Mouse (Mus musculus): ENCODE results near the gene Sgsm1. TPM values are rescaled to one million over a fixed set of nuclear protein-coding genes. Genes with fewer than 3 reads are reported as not detected.

The Sgsm1 gene
- polyA plus RNA-seq, 1 experiment from 2014 or later: 0.57 TPM

DNA sequence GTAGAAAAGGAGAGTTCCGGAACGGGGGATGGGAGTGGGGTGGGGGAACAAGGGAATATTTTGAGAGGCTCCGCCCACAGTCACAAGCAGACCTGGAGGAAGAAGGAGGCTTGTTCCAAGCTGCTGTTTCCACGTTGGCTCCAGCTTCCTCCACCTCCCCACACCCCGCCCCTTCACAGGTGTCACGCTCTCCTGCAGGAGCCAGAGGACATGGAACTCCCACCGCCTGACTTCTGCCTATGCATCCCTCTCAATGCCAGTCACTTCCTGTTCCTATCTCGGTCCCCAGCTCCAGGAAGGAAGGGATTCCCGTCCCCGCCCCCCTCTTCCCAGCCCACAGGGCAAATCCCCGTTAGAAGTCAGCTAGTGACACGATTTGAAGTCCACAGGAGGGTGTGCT is 12.5 kb downstream of the Sgsm1 start:
- Histone ChIP-seq H3K4me3 (ENCODE audit: control insufficient read depth in 1 of 2, insufficient read depth in 1 of 2, low read depth in 1 of 2, low read length in 2 of 2) (no peak overlapping the region), H3K27ac (replicated peaks in 1 of 2; ENCODE audit: control insufficient read depth in 1 of 2, insufficient read depth in 1 of 2, low read depth in 2 of 2, low read length in 2 of 2) (no peak overlapping the region), H3K36me3 (ENCODE audit: control insufficient read depth, insufficient read depth, low read length) (no peaks in the 10 kb centered on the region), H3K4me1 (ENCODE audit: control insufficient read depth in 2 of 2, insufficient read depth in 2 of 2, low read length in 2 of 2) (no peaks in the 10 kb centered on the region), H3K27me3 (ENCODE audit: control insufficient read depth, insufficient read depth, low read length) (peaks cover 40% of the 10 kb centered on the region), H3K9ac (ENCODE audit: low read length) (no peak overlapping the region), H3K4me2 (ENCODE audit: low read length) (no peak overlapping the region; the same call in 1 of the 2 replicates), H3K9me3 (ENCODE audit: control insufficient read depth, low read length) (no peaks in the 10 kb centered on the region)
- ATAC-seq (ENCODE audit: insufficient number of reproducible peaks, insufficient read depth, low FRiP score, low read depth): no peak
- WGBS: 12% methylated on average over 11 of the region's 12 CpGs

DNA sequence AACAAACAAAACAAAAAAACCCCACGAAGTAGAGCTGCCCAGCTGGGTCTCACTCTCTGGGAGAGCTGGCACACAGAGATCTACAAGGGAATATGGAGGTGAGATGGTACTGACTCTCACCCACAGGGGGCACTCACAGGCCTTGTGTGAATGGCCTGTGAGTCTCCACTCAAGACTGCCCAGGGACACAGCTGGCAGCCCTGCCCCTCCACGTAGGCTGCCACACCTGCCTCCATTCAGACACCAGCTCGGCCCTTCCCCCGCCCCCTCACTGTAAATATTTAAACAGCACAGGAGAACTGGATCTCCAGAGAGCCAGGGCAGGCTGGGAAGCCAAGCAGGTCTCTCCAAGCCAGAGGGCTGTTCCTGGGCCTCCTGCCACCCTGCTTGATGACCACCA is 14.8 kb downstream of the Sgsm1 start:
- Histone ChIP-seq H3K27me3 (ENCODE audit: control insufficient read depth, insufficient read depth, low read length) (peaks cover 34% of the 10 kb centered on the region), H3K27ac (replicated peaks in 1 of 2; ENCODE audit: control insufficient read depth in 1 of 2, insufficient read depth in 1 of 2, low read depth in 2 of 2, low read length in 2 of 2) (no peak overlapping the region), H3K9ac (ENCODE audit: low read length) (no peak overlapping the region), H3K4me2 (ENCODE audit: low read length) (no peak overlapping the region), H3K4me1 (ENCODE audit: control insufficient read depth in 2 of 2, insufficient read depth in 2 of 2, low read length in 2 of 2) (no peaks in the 10 kb centered on the region), H3K36me3 (ENCODE audit: control insufficient read depth, insufficient read depth, low read length) (no peaks in the 10 kb centered on the region), H3K9me3 (ENCODE audit: control insufficient read depth, low read length) (no peaks in the 10 kb centered on the region), H3K4me3 (ENCODE audit: control insufficient read depth in 1 of 2, insufficient read depth in 1 of 2, low read depth in 1 of 2, low read length in 2 of 2) (no peak overlapping the region)
- WGBS: 49% methylated on average over 4 of the region's 4 CpGs
- no peak for ATAC-seq (ENCODE audit: insufficient number of reproducible peaks, insufficient read depth, low FRiP score, low read depth)

DNA sequence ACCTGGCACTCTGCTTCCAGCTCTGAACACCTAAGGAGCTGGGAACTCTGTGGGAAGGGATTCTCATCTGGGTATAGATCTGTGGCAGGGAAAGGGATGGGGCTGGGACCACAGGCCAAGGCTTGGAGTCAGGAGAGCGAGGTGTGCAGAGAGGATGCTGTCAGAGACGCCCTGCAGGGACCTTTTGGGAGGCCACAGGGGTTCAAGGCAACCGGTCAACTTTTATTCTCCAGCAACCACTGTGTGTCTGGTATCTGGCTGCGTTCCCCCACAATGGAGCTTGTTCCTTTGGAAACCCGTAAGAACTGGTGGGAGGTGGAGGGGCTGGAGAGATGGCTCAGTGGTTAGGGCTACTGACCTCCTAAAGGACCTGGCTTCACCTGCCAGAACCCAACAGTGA is 16.0 kb downstream of the Sgsm1 start:
- Histone ChIP-seq H3K4me3 (ENCODE audit: control insufficient read depth in 1 of 2, insufficient read depth in 1 of 2, low read depth in 1 of 2, low read length in 2 of 2) (no peak overlapping the region), H3K36me3 (ENCODE audit: control insufficient read depth, insufficient read depth, low read length) (no peaks in the 10 kb centered on the region), H3K4me1 (ENCODE audit: control insufficient read depth in 2 of 2, insufficient read depth in 2 of 2, low read length in 2 of 2) (no peaks in the 10 kb centered on the region), H3K27ac (replicated peaks in 1 of 2; ENCODE audit: control insufficient read depth in 1 of 2, insufficient read depth in 1 of 2, low read depth in 2 of 2, low read length in 2 of 2) (no peak overlapping the region), H3K9ac (ENCODE audit: low read length) (no peak overlapping the region), H3K9me3 (ENCODE audit: control insufficient read depth, low read length) (no peaks in the 10 kb centered on the region), H3K4me2 (ENCODE audit: low read length) (no peak overlapping the region), H3K27me3 (ENCODE audit: control insufficient read depth, insufficient read depth, low read length) (peaks cover 44% of the 10 kb centered on the region)
- 77% methylated on average over 5 of the region's 5 CpGs for WGBS
- no peak for ATAC-seq (ENCODE audit: insufficient number of reproducible peaks, insufficient read depth, low FRiP score, low read depth)

DNA sequence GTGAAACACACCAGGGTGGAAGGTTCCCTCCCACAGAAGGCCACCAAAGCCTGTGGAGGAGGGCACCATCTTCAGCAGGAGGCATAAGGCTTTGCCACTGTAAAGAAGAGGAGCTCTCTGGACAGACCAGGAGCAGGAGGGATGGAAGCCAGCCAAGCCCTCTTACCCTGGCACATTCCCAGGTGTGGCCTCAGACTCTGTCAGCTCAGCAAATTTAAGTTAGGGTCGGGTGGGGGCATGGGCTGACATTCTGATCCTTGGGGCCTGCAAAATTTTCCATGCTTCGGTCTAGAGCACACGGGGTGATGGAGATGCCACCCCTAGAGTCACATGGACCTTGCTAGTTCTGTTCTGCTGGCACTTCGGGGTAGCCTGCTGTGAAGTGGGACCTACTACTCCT is 17.1 kb downstream of the Sgsm1 start:
- no peaks in the 10 kb centered on the region for H3K4me1 ChIP-seq (ENCODE audit: control insufficient read depth in 2 of 2, insufficient read depth in 2 of 2, low read length in 2 of 2)
- no peaks in the 10 kb centered on the region for H3K9me3 ChIP-seq (ENCODE audit: control insufficient read depth, low read length)
- no peak overlapping the region for H3K9ac ChIP-seq (ENCODE audit: low read length)
- no peak overlapping the region for H3K4me3 ChIP-seq (ENCODE audit: control insufficient read depth in 1 of 2, insufficient read depth in 1 of 2, low read depth in 1 of 2, low read length in 2 of 2)
- peaks cover 44% of the 10 kb centered on the region for H3K27me3 ChIP-seq (ENCODE audit: control insufficient read depth, insufficient read depth, low read length)
- 66% methylated on average over 4 of the region's 4 CpGs for whole genome bisulfite sequencing
- H3K27ac ChIP-seq (replicated peaks in 1 of 2; ENCODE audit: control insufficient read depth in 1 of 2, insufficient read depth in 1 of 2, low read depth in 2 of 2, low read length in 2 of 2): no peak overlapping the region
- H3K36me3 ChIP-seq (ENCODE audit: control insufficient read depth, insufficient read depth, low read length): no peaks in the 10 kb centered on the region
- ATAC-seq (ENCODE audit: insufficient number of reproducible peaks, insufficient read depth, low FRiP score, low read depth): no peak
- no peak overlapping the region for H3K4me2 ChIP-seq (ENCODE audit: low read length)

- Histone ChIP-seq H3K9ac (ENCODE audit: low read length) (no peak overlapping the region), H3K4me1 (ENCODE audit: control insufficient read depth in 2 of 2, insufficient read depth in 2 of 2, low read length in 2 of 2) (no peaks in the 10 kb centered on the region), H3K27ac (replicated peaks in 1 of 2; ENCODE audit: control insufficient read depth in 1 of 2, insufficient read depth in 1 of 2, low read depth in 2 of 2, low read length in 2 of 2) (no peak overlapping the region), H3K36me3 (ENCODE audit: control insufficient read depth, insufficient read depth, low read length) (no peaks in the 10 kb centered on the region), H3K27me3 (ENCODE audit: control insufficient read depth, insufficient read depth, low read length) (peaks cover 44% of the 10 kb centered on the region), H3K4me3 (ENCODE audit: control insufficient read depth in 1 of 2, insufficient read depth in 1 of 2, low read depth in 1 of 2, low read length in 2 of 2) (no peak overlapping the region), H3K9me3 (ENCODE audit: control insufficient read depth, low read length) (no peaks in the 10 kb centered on the region), H3K4me2 (ENCODE audit: low read length) (no peak overlapping the region)
- ATAC-seq (ENCODE audit: insufficient number of reproducible peaks, insufficient read depth, low FRiP score, low read depth): no peak
- WGBS: 59% methylated on average over 8 of the region's 8 CpGs
Measured at GRCm38 (mm10) chr5:113292832-113293231, 17.8 kb downstream of the Sgsm1 start.

GRCm38 (mm10) chr5:113292179-113292578 is 18.4 kb downstream of the Sgsm1 start:
- Histone ChIP-seq H3K4me2 (ENCODE audit: low read length) (no peak overlapping the region), H3K27me3 (ENCODE audit: control insufficient read depth, insufficient read depth, low read length) (peaks cover 45% of the 10 kb centered on the region), H3K9me3 (ENCODE audit: control insufficient read depth, low read length) (no peaks in the 10 kb centered on the region), H3K27ac (replicated peaks in 1 of 2; ENCODE audit: control insufficient read depth in 1 of 2, insufficient read depth in 1 of 2, low read depth in 2 of 2, low read length in 2 of 2) (no peak overlapping the region), H3K36me3 (ENCODE audit: control insufficient read depth, insufficient read depth, low read length) (no peaks in the 10 kb centered on the region), H3K4me3 (ENCODE audit: control insufficient read depth in 1 of 2, insufficient read depth in 1 of 2, low read depth in 1 of 2, low read length in 2 of 2) (no peak overlapping the region), H3K4me1 (ENCODE audit: control insufficient read depth in 2 of 2, insufficient read depth in 2 of 2, low read length in 2 of 2) (no peaks in the 10 kb centered on the region), H3K9ac (ENCODE audit: low read length) (no peak overlapping the region)
- no peak for ATAC-seq (ENCODE audit: insufficient number of reproducible peaks, insufficient read depth, low FRiP score, low read depth)
- 10% methylated on average over 8 of the region's 8 CpGs for WGBS

GRCm38 (mm10) chr5:113291125-113291524 is 19.5 kb downstream of the Sgsm1 start:
- Histone ChIP-seq H3K4me2 (ENCODE audit: low read length) (no peak overlapping the region), H3K9ac (ENCODE audit: low read length) (no peak overlapping the region), H3K27me3 (ENCODE audit: control insufficient read depth, insufficient read depth, low read length) (peaks cover 53% of the 10 kb centered on the region), H3K4me3 (ENCODE audit: control insufficient read depth in 1 of 2, insufficient read depth in 1 of 2, low read depth in 1 of 2, low read length in 2 of 2) (no peak overlapping the region), H3K36me3 (ENCODE audit: control insufficient read depth, insufficient read depth, low read length) (no peaks in the 10 kb centered on the region), H3K27ac (replicated peaks in 1 of 2; ENCODE audit: control insufficient read depth in 1 of 2, insufficient read depth in 1 of 2, low read depth in 2 of 2, low read length in 2 of 2) (no peak overlapping the region), H3K9me3 (ENCODE audit: control insufficient read depth, low read length) (no peaks in the 10 kb centered on the region), H3K4me1 (ENCODE audit: control insufficient read depth in 2 of 2, insufficient read depth in 2 of 2, low read length in 2 of 2) (no peaks in the 10 kb centered on the region)
- 73% methylated on average over 4 of the region's 4 CpGs for WGBS
- ATAC-seq (ENCODE audit: insufficient number of reproducible peaks, insufficient read depth, low FRiP score, low read depth): no peak

DNA sequence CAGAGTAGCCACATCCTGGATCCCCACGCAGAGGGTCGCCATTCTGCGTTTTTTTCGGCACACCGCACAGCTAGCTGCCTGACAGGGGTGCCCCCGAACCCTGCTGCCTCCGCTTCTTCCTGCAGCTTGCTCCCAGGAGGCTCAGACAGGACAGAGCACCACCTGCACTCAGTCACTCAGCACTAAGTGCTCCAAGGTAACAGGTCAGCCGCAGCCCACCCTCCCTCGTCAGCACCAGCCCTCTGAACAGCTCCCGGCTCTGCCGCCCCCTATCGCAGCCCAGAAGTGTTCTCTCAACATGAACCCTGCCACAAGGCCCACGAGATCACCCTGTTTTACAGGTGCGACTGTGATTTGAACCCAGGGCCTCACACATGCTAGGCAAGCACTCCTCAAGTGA is 20.4 kb downstream of the Sgsm1 start:
- ATAC-seq (ENCODE audit: insufficient number of reproducible peaks, insufficient read depth, low FRiP score, low read depth): no peak
- H3K4me3 ChIP-seq (ENCODE audit: control insufficient read depth in 1 of 2, insufficient read depth in 1 of 2, low read depth in 1 of 2, low read length in 2 of 2): no peak overlapping the region

More for the DNA sequence above, 20.4 kb downstream of the Sgsm1 start:
- no peak overlapping the region for H3K27ac ChIP-seq (replicated peaks in 1 of 2; ENCODE audit: control insufficient read depth in 1 of 2, insufficient read depth in 1 of 2, low read depth in 2 of 2, low read length in 2 of 2)
- H3K9me3 ChIP-seq (ENCODE audit: control insufficient read depth, low read length): no peaks in the 10 kb centered on the region
- peaks cover 62% of the 10 kb centered on the region for H3K27me3 ChIP-seq (ENCODE audit: control insufficient read depth, insufficient read depth, low read length)
- H3K9ac ChIP-seq (ENCODE audit: low read length): no peak overlapping the region
- no peaks in the 10 kb centered on the region for H3K36me3 ChIP-seq (ENCODE audit: control insufficient read depth, insufficient read depth, low read length)
- no peaks in the 10 kb centered on the region for H3K4me1 ChIP-seq (ENCODE audit: control insufficient read depth in 2 of 2, insufficient read depth in 2 of 2, low read length in 2 of 2)
- H3K4me2 ChIP-seq (ENCODE audit: low read length): no peak overlapping the region
- WGBS: 34% methylated on average over 14 of the region's 14 CpGs
